Mouse (Mus musculus): ENCODE data around the gene Zfp882.
"Not testable (repeated sequence)": the region's sequence is repeated elsewhere in the genome, so short reads cannot be mapped to it uniquely, and the experiment has no call there.

Gene Zfp882

DNA sequence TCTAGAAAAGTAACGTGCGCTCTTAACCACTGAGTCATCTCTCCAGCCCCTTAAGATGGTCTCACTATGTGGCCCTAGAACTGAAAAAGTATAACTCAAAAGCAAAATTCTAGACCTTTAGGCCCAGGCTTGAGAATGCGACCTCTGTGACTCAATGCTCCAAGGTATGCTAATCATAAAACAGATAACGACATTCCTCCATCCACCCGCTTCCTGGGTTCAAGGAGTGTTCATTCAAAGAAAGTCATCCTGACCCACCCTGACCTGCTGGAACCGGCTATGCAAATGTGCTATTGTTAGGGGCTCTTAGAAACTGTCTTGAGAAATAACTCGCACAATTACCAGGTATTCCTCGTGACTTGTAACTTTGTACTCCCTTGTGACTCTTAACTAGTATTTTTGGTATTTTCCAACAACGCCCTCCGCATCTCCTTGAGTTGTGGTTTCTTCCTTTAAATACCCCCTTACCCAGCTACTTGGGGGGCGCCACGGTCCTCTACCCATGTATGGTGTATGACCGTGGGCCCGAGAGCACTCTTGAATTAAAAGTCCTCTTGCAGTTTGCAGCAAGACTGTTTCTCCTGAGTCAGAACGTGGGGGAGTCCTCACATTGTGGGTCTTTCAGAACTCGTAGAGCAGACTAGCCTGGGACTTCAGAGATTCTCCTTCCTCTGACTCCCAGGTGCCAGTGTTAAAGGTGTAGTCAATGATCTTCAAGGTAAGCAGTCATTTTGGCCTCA is 44.7 kb downstream of the Zfp882 start:
- DNase-seq: not testable (repeated sequence)

- DNase-seq: no peak
Observed at GRCm38 (mm10) chr8:71954666-71955065, 46.3 kb downstream of the Zfp882 start.

DNA sequence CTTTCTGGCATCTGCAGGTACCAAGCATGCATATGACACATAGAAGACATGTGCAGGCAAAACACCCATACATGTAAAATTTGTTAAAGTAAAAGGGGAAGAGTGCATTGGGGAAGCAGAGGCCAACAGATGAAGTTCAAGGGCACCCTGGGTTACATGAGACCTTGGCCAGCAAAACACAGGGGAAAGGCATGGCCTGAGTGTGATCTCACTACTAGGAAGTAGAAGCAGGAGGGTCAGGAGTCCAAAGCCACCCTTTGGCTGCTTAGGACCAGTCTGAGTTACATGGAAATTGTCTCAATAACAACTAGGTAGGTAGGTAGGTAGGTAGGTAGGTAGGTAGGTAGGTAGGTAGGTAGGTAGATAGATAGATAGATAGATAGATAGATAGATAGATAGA is 52.1 kb downstream of the Zfp882 start:
- DNase-seq: no peak

DNA sequence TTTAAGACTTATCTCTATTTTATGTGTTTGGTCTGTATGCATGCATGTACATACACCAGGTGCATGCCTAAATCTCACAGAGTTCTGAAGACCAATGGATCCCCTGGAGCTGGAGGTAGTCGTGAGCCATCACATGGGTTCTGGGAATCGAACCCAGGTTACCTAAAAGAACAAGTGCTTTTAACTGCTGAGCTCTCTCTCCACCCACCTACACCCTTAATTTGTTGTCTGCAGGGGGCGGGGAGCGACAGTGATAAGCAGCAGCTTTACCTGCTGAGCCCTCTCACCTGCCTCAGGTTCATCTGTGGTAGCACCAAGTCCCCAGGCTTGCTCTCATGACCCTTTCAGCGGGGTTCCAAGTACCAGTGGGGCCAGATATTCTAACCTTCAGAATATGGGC is 53.4 kb downstream of the Zfp882 start:
- no peak for DNase-seq

GRCm38 (mm10) chr8:71964051-71964450 is 55.6 kb downstream of the Zfp882 start:
- DNase-seq: no peak

- no peak for DNase-seq
Observed at GRCm38 (mm10) chr8:71965166-71965565, 56.8 kb downstream of the Zfp882 start.
